Mouse (Mus musculus) heart, embryonic 14.5 days (tissue): ENCODE measurements at regions not wholly inside any gene's neighbourhood (a gene's known extent, or its start where the extent isn't known, plus 50 kb on each side); places are given as distances from the start of the nearest gene placed in this dataset.

ENCODE experiments used
- ATAC-seq: fragments of 200-750 bp; cut with Nextera tagmentation; 2 replicates; pipeline ENCODE4 v1.8.0; 2017; ENCODE audit warnings: low read depth, moderate TSS enrichment; ENCODE audit not compliant: insufficient number of reproducible peaks, insufficient read depth, low FRiP score
- H3K27ac ChIP-seq, 2 experiments: fragments of 200-500 bp in 1 of 2; fragments of 300-500 bp in 1 of 2; sonication (generic) in 1 of 2; replicated peaks in 1 of 2; 2 replicates each; pipeline ENCODE4 v1.5.1; 2012 to 2014; ENCODE audit warnings: low read depth in 2 of 2, low read length in 2 of 2, control low read depth in 1 of 2, mild to moderate bottlenecking in 1 of 2, mixed read lengths in 1 of 2; ENCODE audit not compliant: control insufficient read depth in 1 of 2, insufficient read depth in 1 of 2
- H3K27me3 ChIP-seq: fragments of 300-500 bp; sonication (generic); 2 replicates; pipeline ENCODE4 v1.6.1; 2014; ENCODE audit warnings: mild to moderate bottlenecking, low read length, control low read depth; ENCODE audit not compliant: control insufficient read depth, insufficient read depth
- H3K36me3 ChIP-seq: fragments of 300-500 bp; sonication (generic); 2 replicates; pipeline ENCODE4 v1.6.1; 2014; ENCODE audit warnings: mild to moderate bottlenecking, control low read depth, low read length, mixed read lengths; ENCODE audit not compliant: control insufficient read depth, insufficient read depth
- H3K4me1 ChIP-seq, 2 experiments: fragments of 200-500 bp in 1 of 2; fragments of 300-500 bp in 1 of 2; sonication (generic) in 1 of 2; 2 replicates each; pipeline ENCODE4 v1.6.1; 2012 to 2014; ENCODE audit warnings: low read length in 2 of 2, control low read depth in 1 of 2, mixed read lengths in 1 of 2; ENCODE audit not compliant: control insufficient read depth in 2 of 2, insufficient read depth in 2 of 2
- H3K4me2 ChIP-seq: fragments of 300-500 bp; sonication (generic); 2 replicates; pipeline ENCODE4 v1.6.1; 2014; ENCODE audit warnings: mild to moderate bottlenecking, low read length
- H3K4me3 ChIP-seq, 2 experiments: fragments of 200-500 bp in 1 of 2; fragments of 300-500 bp in 1 of 2; sonication (generic) in 1 of 2; 2 replicates each; pipeline ENCODE4 v1.5.1; 2012 to 2014; ENCODE audit warnings: low read length in 2 of 2, mild to moderate bottlenecking in 2 of 2, control low read depth in 1 of 2, low read depth in 1 of 2, moderate library complexity in 1 of 2; ENCODE audit not compliant: control insufficient read depth in 1 of 2, insufficient read depth in 1 of 2
- H3K9ac ChIP-seq: fragments of 300-500 bp; sonication (generic); 2 replicates; pipeline ENCODE4 v1.6.1; 2014; ENCODE audit warnings: mild to moderate bottlenecking, low read length
- H3K9me3 ChIP-seq: fragments of 300-500 bp; sonication (generic); 2 replicates; pipeline ENCODE4 v1.6.1; 2016; ENCODE audit warnings: low read length, control low read depth; ENCODE audit not compliant: control insufficient read depth
- WGBS: fragments of 180-500 bp; shearing (Covaris S2); extraction: QIAGEN DNeasy Blood & Tissue Kit; methylation state at CpG from one replicate; pipeline ENCODE4 v1.1.7; 2014; 5-methylcytosine and 5-hydroxymethylcytosine counted together

- ATAC-seq = no peak
- WGBS = 3% methylated on average over 1 of the region's 1 CpGs
- H3K4me1 ChIP-seq = peaks cover 0 to 7% of the 10 kb centered on the region in 2 experiments; a peak in 2 of 4 replicates
- no peak overlapping the region for H3K4me2 ChIP-seq
- no peaks in the 10 kb centered on the region for H3K27me3 ChIP-seq
- H3K27ac ChIP-seq = no peak overlapping the region
- H3K9me3 ChIP-seq = no peaks in the 10 kb centered on the region
- H3K4me3 ChIP-seq = no peak overlapping the region
- no peaks in the 10 kb centered on the region for H3K36me3 ChIP-seq
- no peak overlapping the region for H3K9ac ChIP-seq
Observed at GRCm38 (mm10) chr4:105291503-105291902, 134.4 kb downstream of the Plpp3 start.

GRCm38 (mm10) chr4:105299358-105299757, 142.2 kb downstream of the Plpp3 start:
- no peaks in the 10 kb centered on the region for H3K9me3 ChIP-seq
- H3K27me3 ChIP-seq = no peaks in the 10 kb centered on the region
- H3K4me2 ChIP-seq = no peak overlapping the region
- no peak overlapping the region for H3K27ac ChIP-seq
- H3K4me1 ChIP-seq = peaks cover 2 to 4% of the 10 kb centered on the region in 2 experiments; a peak in 1 of 4 replicates
- no peak overlapping the region for H3K9ac ChIP-seq
- no peaks in the 10 kb centered on the region for H3K36me3 ChIP-seq
- WGBS = 70% methylated on average over 6 of the region's 6 CpGs
- no peak overlapping the region for H3K4me3 ChIP-seq
- ATAC-seq = no peak

- Histone ChIP-seq H3K9me3 (no peaks in the 10 kb centered on the region), H3K4me2 (no peak overlapping the region), H3K4me1 (peaks cover 2 to 4% of the 10 kb centered on the region in 2 experiments; a peak in 1 of 4 replicates), H3K27ac (no peak overlapping the region), H3K9ac (no peak overlapping the region), H3K27me3 (no peaks in the 10 kb centered on the region), H3K4me3 (no peak overlapping the region), H3K36me3 (no peaks in the 10 kb centered on the region)
- WGBS = 50% methylated on average over 1 of the region's 1 CpGs
- no peak for ATAC-seq
Observed at GRCm38 (mm10) chr4:105301547-105301946, 144.4 kb downstream of the Plpp3 start.

GRCm38 (mm10) chr4:105304166-105304565, 147.0 kb downstream of the Plpp3 start:
- ATAC-seq = no peak
- Histone ChIP-seq H3K27ac (no peak overlapping the region), H3K4me2 (no peak overlapping the region), H3K9ac (no peak overlapping the region), H3K27me3 (no peaks in the 10 kb centered on the region), H3K4me1 (peaks cover 2 to 4% of the 10 kb centered on the region in 2 experiments; a peak in 1 of 4 replicates), H3K4me3 (no peak overlapping the region), H3K9me3 (no peaks in the 10 kb centered on the region), H3K36me3 (no peaks in the 10 kb centered on the region)
- WGBS = 55% methylated on average over 2 of the region's 2 CpGs

- Histone ChIP-seq H3K36me3 (no peaks in the 10 kb centered on the region), H3K4me1 (no peaks in the 10 kb centered on the region), H3K27me3 (no peaks in the 10 kb centered on the region), H3K27ac (peak overlapping the region in 1 of 2 experiments; percentile 4; a peak in 2 of 4 replicates), H3K4me2 (no peak overlapping the region), H3K4me3 (no peak overlapping the region), H3K9me3 (no peaks in the 10 kb centered on the region), H3K9ac (no peak overlapping the region)
- no peak for ATAC-seq
- 67% methylated on average over 6 of the region's 6 CpGs for WGBS
Observed at GRCm38 (mm10) chr4:105305931-105306330, 148.8 kb downstream of the Plpp3 start.

GRCm38 (mm10) chr4:105307356-105307755, 150.2 kb downstream of the Plpp3 start:
- no peaks in the 10 kb centered on the region for H3K9me3 ChIP-seq
- 80% methylated on average over 4 of the region's 4 CpGs for WGBS
- no peaks in the 10 kb centered on the region for H3K27me3 ChIP-seq

GRCm38 (mm10) chr4:105307905-105308304, 150.8 kb downstream of the Plpp3 start:
- WGBS = 83% methylated on average over 5 of the region's 5 CpGs
- Histone ChIP-seq H3K9ac (no peak overlapping the region), H3K4me2 (no peak overlapping the region), H3K36me3 (no peaks in the 10 kb centered on the region), H3K9me3 (no peaks in the 10 kb centered on the region), H3K4me1 (0 out of 4 replicates have a peak, but pooled peaks cover under 1 to 2% of the 10 kb centered on the region in 2 experiments), H3K27ac (no peak overlapping the region), H3K27me3 (no peaks in the 10 kb centered on the region), H3K4me3 (no peak overlapping the region)
- ATAC-seq = no peak

More at GRCm38 (mm10) chr4:105307356-105307755, 150.2 kb downstream of the Plpp3 start:
- H3K27ac ChIP-seq = no peak overlapping the region
- H3K9ac ChIP-seq = no peak overlapping the region
- ATAC-seq = no peak
- H3K36me3 ChIP-seq = no peaks in the 10 kb centered on the region
- H3K4me1 ChIP-seq = no peaks in the 10 kb centered on the region
- H3K4me2 ChIP-seq = no peak overlapping the region
- no peak overlapping the region for H3K4me3 ChIP-seq

GRCm38 (mm10) chr4:105308971-105309488, 151.9 kb downstream of the Plpp3 start:
- no peak overlapping the region for H3K27ac ChIP-seq
- no peaks in the 10 kb centered on the region for H3K27me3 ChIP-seq
- WGBS = 73% methylated on average over 5 of the region's 5 CpGs
- no peaks in the 10 kb centered on the region for H3K9me3 ChIP-seq
- no peaks in the 10 kb centered on the region for H3K36me3 ChIP-seq
- no peak overlapping the region for H3K4me2 ChIP-seq
- ATAC-seq = no peak
- H3K4me3 ChIP-seq = no peak overlapping the region
- H3K4me1 ChIP-seq = peaks cover 8 to 9% of the 10 kb centered on the region in 2 experiments; a peak in 3 of 4 replicates
- no peak overlapping the region for H3K9ac ChIP-seq
